Mouse (Mus musculus): ENCODE data around the gene Nsd1. TPM values are rescaled to one million over a fixed set of nuclear protein-coding genes. Genes with fewer than 3 reads are reported as not detected.

Nsd1 gene
- polyA plus RNA-seq, 1 experiment = 9.5 TPM

DNA sequence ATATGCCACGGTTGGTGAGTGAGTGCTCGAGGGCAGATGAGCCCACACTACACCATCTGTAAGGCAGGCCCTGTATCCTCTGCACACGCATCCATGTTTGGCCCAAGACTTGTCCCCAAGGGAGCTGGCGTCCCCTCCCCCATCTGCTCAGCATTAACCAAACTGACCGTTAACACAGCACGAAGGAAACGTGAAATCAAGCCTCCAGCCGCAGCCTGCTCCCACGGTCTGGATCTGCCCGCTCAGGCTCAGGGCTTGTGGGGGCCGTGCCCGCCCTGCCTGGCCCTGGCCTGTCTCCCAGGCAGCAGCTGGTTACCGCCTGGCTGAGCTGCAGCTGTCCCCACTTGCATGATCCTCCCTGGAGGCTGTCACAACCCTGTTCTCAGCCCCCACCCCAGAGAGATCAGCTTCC is 40.6 kb upstream of the Nsd1 start:
- Histone ChIP-seq H3K4me3 (ENCODE audit: control insufficient read depth, low read depth, low read length) (no peak overlapping the region), H3K36me3 (ENCODE audit: control insufficient read depth, insufficient read depth, low read length) (no peaks in the 10 kb centered on the region), H3K27me3 (ENCODE audit: control insufficient read depth, insufficient read depth, low read length) (no peaks in the 10 kb centered on the region), H3K4me1 (ENCODE audit: control insufficient read depth, insufficient read depth, low read length) (peaks cover 24% of the 10 kb centered on the region), H3K27ac (ENCODE audit: control insufficient read depth, insufficient read depth, low read depth, low read length) (peak overlapping the region; percentile 35)
- TF ChIP-seq POLR2A (IDR thresholded peaks at IDR 0.05; ENCODE audit: control insufficient read depth, low read depth, low read length) = no peak
- no peak for TF ChIP-seq CTCF (IDR thresholded peaks at IDR 0.05; ENCODE audit: control insufficient read depth, insufficient read depth, insufficient replicate concordance, low read depth, low read length)

DNA sequence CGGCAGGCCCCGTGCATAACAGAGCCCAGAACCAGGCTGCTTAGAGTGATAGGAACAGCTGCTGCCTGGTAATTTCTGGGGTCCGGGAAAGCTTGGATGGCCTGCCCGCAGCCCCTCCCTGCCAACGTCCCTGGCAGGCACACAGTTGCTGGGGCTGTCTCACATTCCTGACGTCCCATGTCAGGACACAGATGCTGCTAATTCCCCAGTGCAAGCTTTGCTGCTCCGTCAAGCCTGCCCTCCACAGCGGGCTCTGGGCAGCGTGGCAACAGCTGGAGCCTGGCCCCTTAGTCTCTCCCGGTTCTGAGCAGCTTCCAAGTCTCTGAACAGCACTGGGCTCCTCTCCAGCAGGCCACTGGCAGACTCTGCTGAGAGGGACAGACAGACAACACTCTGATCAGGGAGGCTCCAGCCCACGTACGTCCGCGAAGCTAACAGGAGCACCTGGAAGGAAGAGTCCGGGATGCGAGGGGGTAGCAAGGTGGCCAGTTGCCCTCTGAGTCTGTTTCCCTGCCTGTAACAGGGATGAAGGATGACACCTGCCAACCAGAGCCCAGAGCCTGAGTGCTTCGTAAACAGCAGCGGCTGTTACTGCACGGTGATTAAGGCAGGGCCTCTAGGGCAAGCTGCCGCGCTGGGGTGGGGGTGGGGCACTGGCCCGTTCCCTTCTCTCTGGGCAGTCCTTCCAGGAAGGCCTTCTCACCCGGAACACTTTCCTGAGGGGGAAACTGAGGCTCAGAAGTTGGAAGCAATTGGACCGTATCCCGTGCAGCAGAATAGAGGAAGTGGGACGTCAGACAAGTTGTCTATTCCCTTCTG is 37.9 kb upstream of the Nsd1 start:
- Histone ChIP-seq H3K27me3 (ENCODE audit: control insufficient read depth, insufficient read depth, low read length) (no peaks in the 10 kb centered on the region), H3K4me3 (ENCODE audit: control insufficient read depth, low read depth, low read length) (peak overlapping the region; percentile 49), H3K36me3 (ENCODE audit: control insufficient read depth, insufficient read depth, low read length) (no peaks in the 10 kb centered on the region), H3K4me1 (ENCODE audit: control insufficient read depth, insufficient read depth, low read length) (peaks cover 23% of the 10 kb centered on the region), H3K27ac (ENCODE audit: control insufficient read depth, insufficient read depth, low read depth, low read length) (no peak overlapping the region; the same call in 1 of the 2 replicates)
- no peak for TF ChIP-seq POLR2A (IDR thresholded peaks at IDR 0.05; ENCODE audit: control insufficient read depth, low read depth, low read length)
- TF ChIP-seq CTCF (IDR thresholded peaks at IDR 0.05; ENCODE audit: control insufficient read depth, insufficient read depth, insufficient replicate concordance, low read depth, low read length) = no peak

DNA sequence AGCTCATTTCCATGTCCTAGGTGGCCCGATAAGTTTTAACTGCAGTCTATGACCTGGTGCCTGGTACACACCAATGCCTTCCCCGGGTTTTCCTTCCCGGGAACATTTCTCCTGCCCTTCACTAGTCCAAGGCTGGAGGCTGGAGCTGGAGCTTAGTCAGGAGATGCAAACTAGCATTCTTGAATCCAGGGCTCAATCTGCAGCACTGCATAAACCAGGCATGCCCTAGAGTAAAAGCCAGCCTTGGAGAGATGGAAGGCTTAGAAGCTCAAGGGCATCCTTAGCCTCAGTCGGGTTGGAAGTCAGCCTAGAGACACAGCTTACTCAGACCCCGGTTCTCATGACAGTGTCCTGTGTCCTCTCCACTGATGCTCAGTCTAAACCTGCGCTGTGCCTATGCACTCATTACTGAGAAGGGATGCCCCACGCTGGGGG is 37.2 kb upstream of the Nsd1 start:
- H3K27ac ChIP-seq (ENCODE audit: control insufficient read depth, insufficient read depth, low read depth, low read length) = no peak overlapping the region
- no peaks in the 10 kb centered on the region for H3K36me3 ChIP-seq (ENCODE audit: control insufficient read depth, insufficient read depth, low read length)
- H3K27me3 ChIP-seq (ENCODE audit: control insufficient read depth, insufficient read depth, low read length) = no peaks in the 10 kb centered on the region
- TF ChIP-seq POLR2A (IDR thresholded peaks at IDR 0.05; ENCODE audit: control insufficient read depth, low read depth, low read length) (no peak), CTCF (IDR thresholded peaks at IDR 0.05; ENCODE audit: control insufficient read depth, insufficient read depth, insufficient replicate concordance, low read depth, low read length) (no peak)
- H3K4me3 ChIP-seq (ENCODE audit: control insufficient read depth, low read depth, low read length) = no peak overlapping the region
- H3K4me1 ChIP-seq (ENCODE audit: control insufficient read depth, insufficient read depth, low read length) = peaks cover 17% of the 10 kb centered on the region

DNA sequence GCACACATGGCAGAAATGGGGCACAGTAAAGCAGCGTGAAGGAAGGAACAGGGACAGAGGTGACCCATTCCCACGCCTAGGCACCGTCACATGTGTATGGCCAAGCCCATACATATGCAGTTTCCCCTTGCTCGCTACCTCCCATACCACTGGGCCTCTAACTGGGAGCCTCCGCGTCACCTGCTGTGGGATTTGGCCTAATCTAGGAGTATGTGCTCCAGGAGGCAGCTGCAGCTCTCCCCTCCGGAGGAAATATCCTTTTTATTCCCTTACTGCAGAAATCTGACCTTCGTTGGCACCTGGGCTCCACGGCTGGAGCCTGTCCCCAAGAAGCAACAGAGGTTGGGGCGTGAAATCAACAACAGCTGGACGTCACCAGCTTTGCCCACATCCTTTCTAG is 35.2 kb upstream of the Nsd1 start:
- Histone ChIP-seq H3K4me1 (ENCODE audit: control insufficient read depth, insufficient read depth, low read length) (peaks cover 11% of the 10 kb centered on the region), H3K4me3 (ENCODE audit: control insufficient read depth, low read depth, low read length) (no peak overlapping the region), H3K27me3 (ENCODE audit: control insufficient read depth, insufficient read depth, low read length) (no peaks in the 10 kb centered on the region), H3K36me3 (ENCODE audit: control insufficient read depth, insufficient read depth, low read length) (no peaks in the 10 kb centered on the region), H3K27ac (ENCODE audit: control insufficient read depth, insufficient read depth, low read depth, low read length) (no peak overlapping the region)
- TF ChIP-seq CTCF (IDR thresholded peaks at IDR 0.05; ENCODE audit: control insufficient read depth, insufficient read depth, insufficient replicate concordance, low read depth, low read length) (no peak), POLR2A (IDR thresholded peaks at IDR 0.05; ENCODE audit: control insufficient read depth, low read depth, low read length) (no peak)

DNA sequence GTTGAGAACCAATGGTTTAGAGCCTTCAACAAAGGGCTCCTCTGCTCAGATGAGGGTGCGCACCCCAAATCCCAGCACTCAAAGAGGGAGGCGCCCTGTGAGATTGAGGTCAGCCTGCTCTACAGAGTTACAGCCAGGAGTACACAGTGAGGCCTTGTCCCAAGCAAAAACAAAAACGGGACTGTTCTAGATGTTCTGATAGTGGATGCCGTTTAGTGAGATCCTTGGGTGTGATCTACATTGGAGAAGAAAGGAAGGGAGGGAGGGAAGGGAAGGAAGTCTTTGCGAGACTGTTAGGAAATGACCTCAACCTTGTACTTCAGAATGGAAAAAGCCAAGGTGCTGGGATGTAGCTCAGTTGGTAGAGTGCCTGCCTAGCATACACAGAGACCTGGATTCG is 33.3 kb upstream of the Nsd1 start:
- H3K36me3 ChIP-seq (ENCODE audit: control insufficient read depth, insufficient read depth, low read length) = no peaks in the 10 kb centered on the region
- H3K4me1 ChIP-seq (ENCODE audit: control insufficient read depth, insufficient read depth, low read length) = peaks cover 9% of the 10 kb centered on the region
- TF ChIP-seq POLR2A (IDR thresholded peaks at IDR 0.05; ENCODE audit: control insufficient read depth, low read depth, low read length) (no peak), CTCF (IDR thresholded peaks at IDR 0.05; ENCODE audit: control insufficient read depth, insufficient read depth, insufficient replicate concordance, low read depth, low read length) (no peak)
- H3K27me3 ChIP-seq (ENCODE audit: control insufficient read depth, insufficient read depth, low read length) = no peaks in the 10 kb centered on the region
- no peak overlapping the region for H3K4me3 ChIP-seq (ENCODE audit: control insufficient read depth, low read depth, low read length)
- H3K27ac ChIP-seq (ENCODE audit: control insufficient read depth, insufficient read depth, low read depth, low read length) = no peak overlapping the region

DNA sequence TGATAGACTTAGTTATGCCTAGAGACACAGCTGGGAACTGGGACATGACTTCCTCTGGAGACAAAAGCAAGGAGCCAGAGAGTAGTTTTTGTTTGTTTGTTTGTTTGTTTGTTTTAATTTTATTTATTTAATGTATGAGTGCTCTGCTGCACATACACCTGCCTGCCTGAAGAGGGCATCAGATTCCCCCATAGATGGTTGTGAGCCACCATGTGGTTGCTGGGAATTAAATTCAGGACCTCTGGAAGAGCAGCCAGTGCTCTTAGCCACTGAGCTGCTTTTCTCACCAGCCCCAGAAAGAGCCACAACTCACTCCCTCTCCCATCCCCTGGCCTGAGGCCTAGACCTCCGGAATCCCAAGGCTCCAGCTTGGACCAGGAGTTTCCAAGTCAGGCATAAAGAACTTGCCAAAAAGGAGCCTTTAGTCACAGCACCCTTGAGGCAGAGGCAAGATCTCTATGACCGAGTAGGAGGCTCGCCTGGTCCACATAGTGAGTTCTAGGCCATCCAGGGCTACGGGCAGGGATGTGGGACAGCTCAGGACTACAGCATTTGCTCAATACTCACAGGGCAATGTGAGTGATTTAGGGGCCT is 31.6 kb upstream of the Nsd1 start:
- no peak overlapping the region for H3K4me3 ChIP-seq (ENCODE audit: control insufficient read depth, low read depth, low read length)
- no peaks in the 10 kb centered on the region; the same call in 1 of the 2 replicates for H3K4me1 ChIP-seq (ENCODE audit: control insufficient read depth, insufficient read depth, low read length)
- H3K27ac ChIP-seq (ENCODE audit: control insufficient read depth, insufficient read depth, low read depth, low read length) = no peak overlapping the region
- no peaks in the 10 kb centered on the region for H3K36me3 ChIP-seq (ENCODE audit: control insufficient read depth, insufficient read depth, low read length)
- H3K27me3 ChIP-seq (ENCODE audit: control insufficient read depth, insufficient read depth, low read length) = no peaks in the 10 kb centered on the region
- no peak for TF ChIP-seq CTCF (IDR thresholded peaks at IDR 0.05; ENCODE audit: control insufficient read depth, insufficient read depth, insufficient replicate concordance, low read depth, low read length)
- TF ChIP-seq POLR2A (IDR thresholded peaks at IDR 0.05; ENCODE audit: control insufficient read depth, low read depth, low read length) = no peak

DNA sequence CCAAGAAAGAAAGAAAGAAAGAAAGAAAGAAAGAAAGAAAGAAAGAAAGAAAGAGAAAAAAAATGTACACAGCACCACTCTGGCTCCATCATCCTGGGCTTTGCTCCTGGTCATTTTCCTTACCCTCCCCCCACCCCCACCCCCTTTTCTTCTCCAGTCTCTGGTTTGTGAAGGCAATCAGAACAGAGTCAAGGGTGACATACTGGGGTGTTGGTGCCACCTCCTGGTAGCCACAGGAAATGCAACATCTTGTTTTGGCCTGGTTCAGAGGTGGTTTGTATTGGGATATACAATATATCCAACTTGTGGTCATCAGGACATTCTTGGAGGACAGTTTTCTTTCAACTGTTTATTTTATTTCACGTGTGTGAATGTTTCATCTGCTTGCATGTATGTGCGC is 31.0 kb upstream of the Nsd1 start:
- Histone ChIP-seq H3K27me3 (ENCODE audit: control insufficient read depth, insufficient read depth, low read length) (no peaks in the 10 kb centered on the region), H3K4me3 (ENCODE audit: control insufficient read depth, low read depth, low read length) (no peak overlapping the region), H3K4me1 (ENCODE audit: control insufficient read depth, insufficient read depth, low read length) (no peaks in the 10 kb centered on the region; the same call in 1 of the 2 replicates), H3K27ac (ENCODE audit: control insufficient read depth, insufficient read depth, low read depth, low read length) (no peak overlapping the region), H3K36me3 (ENCODE audit: control insufficient read depth, insufficient read depth, low read length) (no peaks in the 10 kb centered on the region)
- peak; percentile 11; the same call in 1 of the 2 replicates for TF ChIP-seq CTCF (IDR thresholded peaks at IDR 0.05; ENCODE audit: control insufficient read depth, insufficient read depth, insufficient replicate concordance, low read depth, low read length)
- no peak for TF ChIP-seq POLR2A (IDR thresholded peaks at IDR 0.05; ENCODE audit: control insufficient read depth, low read depth, low read length)
